In the genomic region with DNA sequence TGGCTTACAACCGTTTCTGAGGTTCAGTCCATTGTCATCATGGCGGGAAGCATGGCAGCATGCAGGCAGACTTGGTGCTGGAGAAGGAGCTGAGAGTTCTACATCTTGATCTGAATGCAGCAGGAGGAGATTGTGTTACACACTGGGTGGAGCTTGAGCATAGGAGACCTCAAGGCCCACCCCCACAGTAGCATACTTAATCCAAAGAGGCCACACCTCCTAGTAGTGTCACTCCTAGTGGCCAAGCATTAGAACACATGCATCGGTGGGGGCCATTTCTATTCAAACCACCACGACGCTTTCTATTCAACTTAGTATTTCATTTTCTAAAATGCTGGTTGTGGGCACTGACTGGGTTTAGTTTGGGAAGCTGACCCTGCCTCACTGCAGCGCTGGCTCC, we compare ENCODE assay signal across 26 mouse cellular contexts.
DNase-seq lines count a peak whose midpoint lies in the region; TF ChIP-seq lines count a peak whose summit lies in the region.
"Had no signal": no experiment of that assay in that cellular context is flagged by ENCODE, and none has a peak within 500 bp of the region (broad histone marks: within the 10 kb centered on the region; RNA-seq: fewer than 3 reads in every experiment).

No protein-coding gene starts in this region.

- TF ChIP-seq POLR2A in brain, embryonic 14.5 days (IDR thresholded peaks at IDR 0.05; ENCODE audit: borderline replicate concordance, extremely low read depth, insufficient read depth, insufficient read length, poor library complexity, severe bottlenecking), result no peak

- H3K27ac ChIP-seq in layer of hippocampus, adult 2 months, result no peak overlapping the region
- H3K27ac ChIP-seq: embryonic facial prominence, embryonic 12.5 days; heart, adult 2 months; hindbrain, embryonic 14.5 days; intestine, embryonic 15.5 days; limb, embryonic 15.5 days; liver, embryonic 15.5 days; lung, embryonic 15.5 days; neural tube, embryonic 12.5 days; stomach, embryonic 15.5 days had no signal

- DNase-seq in embryo, embryonic 10.5 days (ENCODE audit: low spot score), result peak; percentile 50
- DNase-seq in embryo, embryonic 11 days, result no peak
- no peak for DNase-seq in layer of hippocampus, adult 2 months (ENCODE audit: low spot score in 2 of 2)
- DNase-seq in layer of hippocampus, postnatal 14 days (ENCODE audit: low spot score in 2 of 2), result no peak
- DNase-seq in brain, embryonic 14.5 days (ENCODE audit: low read depth), result no peak
- no peak for DNase-seq in cerebellum, adult 18-20 months
- no peak for DNase-seq in testis, postnatal 14 days (ENCODE audit: low spot score)
- DNase-seq: adrenal gland, postnatal 14 days; cerebellum, adult 9-10 months; gastrocnemius, postnatal 36 days; heart, adult 2 months; kidney, adult 9 months; kidney, postnatal 25 days; lung, postnatal 36 days; retina, postnatal 1 day; thymus, adult 2 months; thymus, postnatal 4 days had no signal

- H3K4me3 ChIP-seq in layer of hippocampus, adult 2 months, result no peak overlapping the region
- peak overlapping the region; percentile 71 for H3K4me3 ChIP-seq in E14TG2a.4 (replicated peaks; ENCODE audit: low read length)
- H3K4me3 ChIP-seq: embryonic facial prominence, embryonic 12.5 days; heart, adult 2 months; intestine, embryonic 15.5 days; limb, embryonic 15.5 days; liver, embryonic 15.5 days; lung, embryonic 15.5 days; neural tube, embryonic 12.5 days; stomach, embryonic 15.5 days had no signal

- peaks cover 92% of the 10 kb centered on the region for H3K4me1 ChIP-seq in E14TG2a.4 (replicated peaks; ENCODE audit: low read depth, low read length)
- H3K4me1 ChIP-seq: liver, embryonic 15.5 days had no signal

- peaks cover 12% of the 10 kb centered on the region; the same call in 1 of the 2 replicates for H3K36me3 ChIP-seq in E14TG2a.4 (ENCODE audit: insufficient read depth, low read length)
- H3K36me3 ChIP-seq: embryonic facial prominence, embryonic 12.5 days; intestine, embryonic 15.5 days; limb, embryonic 15.5 days; liver, embryonic 15.5 days; lung, embryonic 15.5 days; neural tube, embryonic 12.5 days; stomach, embryonic 15.5 days had no signal

- H3K9me3 ChIP-seq in E14TG2a.4 (ENCODE audit: low read length), result peaks cover 5% of the 10 kb centered on the region
- H3K9me3 ChIP-seq: embryonic facial prominence, embryonic 12.5 days; intestine, embryonic 15.5 days; limb, embryonic 15.5 days; liver, embryonic 15.5 days; lung, embryonic 15.5 days; stomach, embryonic 15.5 days had no signal

- H3K27me3 ChIP-seq in E14TG2a.4 (ENCODE audit: insufficient read depth, low read length), result no peaks in the 10 kb centered on the region
- H3K27me3 ChIP-seq: embryonic facial prominence, embryonic 12.5 days; intestine, embryonic 15.5 days; limb, embryonic 15.5 days; liver, embryonic 15.5 days; lung, embryonic 15.5 days; neural tube, embryonic 12.5 days; stomach, embryonic 15.5 days had no signal

- TF ChIP-seq CTCF in layer of hippocampus, adult 2 months (conservative IDR thresholded peaks at IDR 0.05), result peak; percentile 28; the same call in 1 of the 2 replicates
- peak; percentile 17 for TF ChIP-seq CTCF in E14TG2a.4 (conservative IDR thresholded peaks at IDR 0.05; ENCODE audit: low read length)
- TF ChIP-seq CTCF in brain, embryonic 14.5 days (IDR thresholded peaks at IDR 0.05; ENCODE audit: borderline replicate concordance, extremely low read depth, insufficient read depth, insufficient read length), result peak; percentile 0; the same call in 1 of the 2 replicates
